Mouse (Mus musculus): ENCODE data around the gene Rnf114.

The Rnf114 gene

GRCm38 (mm10) chr2:167538671-167539306 lies 46.3 kb downstream of the Rnf114 start:
- POLR2A ChIA-PET = interaction anchor here (0.6 to 5.6 kb wide), 42 partner anchors 8 to 357 kb away, joined by 3 to 74 read pairs (median 4); partner anchors contain the start of genes B4galt5 (in 1 of the 4), Gm20431 (in 1 of the 4), Rnf114 (in 1 of the 4) and Spata2 (in 1 of the 4)

GRCm38 (mm10) chr2:167539536-167540476 lies 47.4 kb downstream of the Rnf114 start:
- CTCF ChIA-PET = interaction anchor here (0.5 to 8.3 kb wide), 18 partner anchors 8 to 770 kb away, joined by 3 to 106 read pairs (median 4); no protein-coding TSS in a partner anchor
- POLR2A ChIA-PET = interaction anchor here (0.6 to 5.6 kb wide), 40 partner anchors 7 to 1518 kb away, joined by 3 to 39 read pairs (median 4); partner anchors contain the start of gene Ube2v1 (in 1 of the 4)

More at GRCm38 (mm10) chr2:167538671-167539306, 46.3 kb downstream of the Rnf114 start:
- CTCF ChIA-PET = interaction anchor here (0.5 to 13.6 kb wide), 24 partner anchors 8 to 467 kb away, joined by 3 to 244 read pairs (median 6); no protein-coding TSS in a partner anchor

DNA sequence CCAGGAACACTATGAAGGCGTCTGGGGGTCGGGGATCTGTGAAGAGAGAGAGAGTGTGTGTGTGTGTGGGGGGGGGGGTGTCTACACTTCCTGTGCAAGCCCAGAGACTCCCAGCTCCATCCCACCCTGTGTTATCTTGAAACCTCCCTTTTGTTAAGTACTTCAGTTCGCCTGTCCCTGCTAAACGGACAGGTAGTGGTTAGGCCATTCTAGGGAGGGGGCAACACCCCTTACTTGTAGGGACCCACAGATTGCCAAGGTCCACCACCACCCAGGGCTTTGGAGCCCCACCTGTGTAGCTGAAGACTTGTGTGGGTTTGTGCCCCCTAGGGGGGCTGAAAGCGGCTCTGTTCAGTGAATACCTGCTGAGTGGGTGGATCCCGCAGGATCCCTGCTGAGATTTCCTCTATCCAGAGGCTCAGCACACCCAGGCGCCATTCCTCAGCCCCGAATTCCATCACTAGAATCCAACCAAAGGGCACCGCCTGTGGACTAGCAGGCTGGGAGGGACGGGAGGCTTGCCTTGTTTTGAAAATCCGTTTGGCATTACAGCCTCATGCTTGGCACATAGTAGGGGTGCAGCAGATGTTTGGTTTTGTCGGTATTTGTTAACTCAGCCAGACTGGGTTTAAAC lies 48.1 kb downstream of the Rnf114 start:
- CTCF ChIA-PET = interaction anchor here (0.5 to 8.3 kb wide), 15 partner anchors 8 to 614 kb away, joined by 3 to 106 read pairs (median 4); no protein-coding TSS in a partner anchor

GRCm38 (mm10) chr2:167541324-167541723 lies 48.9 kb downstream of the Rnf114 start:
- ChIA-PET CTCF (interaction anchor here in 3 of 4 experiments (0.7 to 8.3 kb wide), 5 partner anchors 9 to 138 kb away, joined by 4 to 106 read pairs (median 5); no protein-coding TSS in a partner anchor), POLR2A (interaction anchor here in 3 of 4 experiments (0.9 to 5.6 kb wide), 7 partner anchors 11 to 64 kb away, joined by 3 to 33 read pairs (median 6); no protein-coding TSS in a partner anchor)

More for the DNA sequence above, 48.1 kb downstream of the Rnf114 start:
- POLR2A ChIA-PET = interaction anchor here (0.6 to 5.6 kb wide), 32 partner anchors 8 to 1518 kb away, joined by 3 to 33 read pairs (median 4); partner anchors contain the start of gene Ube2v1 (in 1 of the 4)

- ChIA-PET POLR2A (interaction anchor here in 2 of 4 experiments (1.3 to 5.6 kb wide), 6 partner anchors 12 to 63 kb away, joined by 3 to 33 read pairs (median 7); no protein-coding TSS in a partner anchor), CTCF (interaction anchor here in 2 of 4 experiments (1.0 to 1.9 kb wide), 3 partner anchors 10 to 63 kb away, joined by 4 to 5 read pairs (median 4); no protein-coding TSS in a partner anchor)
Measured at GRCm38 (mm10) chr2:167541761-167542160, 49.3 kb downstream of the Rnf114 start.

DNA sequence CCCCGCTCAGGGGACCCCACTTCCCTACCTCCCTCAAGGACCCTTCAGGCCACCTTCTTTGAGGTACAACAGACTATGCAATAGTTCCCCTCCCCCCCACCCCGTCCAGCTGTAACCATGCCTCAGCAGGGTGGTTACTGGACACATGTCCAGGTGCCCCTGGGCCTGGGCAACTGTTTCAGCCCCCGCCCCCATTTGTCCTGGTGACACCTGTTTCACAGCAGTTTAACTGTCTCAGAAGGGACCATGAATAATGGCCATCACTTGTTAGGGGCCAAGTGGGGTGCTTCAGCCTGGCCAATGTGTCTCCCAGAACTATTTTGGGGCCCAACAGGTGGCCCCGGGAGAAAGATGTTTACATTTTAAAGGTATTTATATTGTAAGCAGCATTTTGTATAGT lies 49.9 kb downstream of the Rnf114 start:
- ChIA-PET CTCF (interaction anchor here in 2 of 4 experiments (0.5 to 1.7 kb wide), 2 partner anchors 12 to 14 kb away, joined by 4 to 5 read pairs; no protein-coding TSS in a partner anchor), POLR2A (interaction anchor here in 3 of 4 experiments (0.6 to 2.1 kb wide), 12 partner anchors 10 to 665 kb away, joined by 3 to 6 read pairs (median 3); no protein-coding TSS in a partner anchor)

DNA sequence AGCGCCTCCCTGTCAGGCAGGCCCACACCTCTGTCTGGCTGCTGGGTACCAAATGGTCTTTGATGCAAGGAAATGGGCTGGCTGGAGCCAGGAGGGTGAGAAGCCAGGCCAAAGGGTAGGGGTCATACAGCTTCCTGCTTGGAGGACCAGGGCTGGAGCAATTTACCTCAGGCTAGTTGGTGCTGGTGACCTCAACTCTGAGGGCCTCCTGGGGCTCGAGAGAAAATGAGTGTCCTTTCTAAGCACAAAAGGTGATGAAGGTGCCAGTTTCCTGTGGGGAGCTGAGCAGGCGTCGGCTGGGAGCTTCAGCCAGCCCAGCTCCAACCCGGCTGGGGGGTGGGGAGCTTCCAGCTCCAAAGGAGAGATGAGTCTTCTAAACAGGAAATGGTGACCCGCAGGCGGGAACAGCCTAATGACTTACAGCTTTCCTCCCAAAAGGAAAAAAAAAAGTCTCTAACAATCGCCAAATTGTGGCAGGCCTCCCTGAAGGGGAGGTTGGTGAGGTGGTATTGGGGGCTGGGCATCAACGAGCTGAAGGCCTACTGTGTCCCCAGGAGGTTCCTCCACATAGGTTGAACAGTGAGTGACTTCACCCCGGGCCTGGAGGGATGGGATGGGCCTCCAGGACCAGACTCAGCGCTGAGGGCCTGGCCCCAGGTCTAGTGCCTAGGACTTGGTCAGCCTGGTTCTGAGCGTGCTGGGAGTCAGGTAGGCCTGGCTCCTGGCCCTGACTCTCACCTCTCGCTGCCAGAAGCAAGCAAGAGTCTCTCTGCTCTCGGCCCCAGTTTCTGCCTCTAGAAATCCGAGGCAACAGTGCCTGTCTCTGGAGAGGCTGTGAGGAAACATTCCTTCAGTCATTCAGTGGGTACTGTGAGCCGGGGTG lies 50.9 kb downstream of the Rnf114 start:
- CTCF ChIA-PET = interaction anchor here (0.5 to 1.7 kb wide), 7 partner anchors 8 to 137 kb away, joined by 3 to 7 read pairs (median 4); no protein-coding TSS in a partner anchor

DNA sequence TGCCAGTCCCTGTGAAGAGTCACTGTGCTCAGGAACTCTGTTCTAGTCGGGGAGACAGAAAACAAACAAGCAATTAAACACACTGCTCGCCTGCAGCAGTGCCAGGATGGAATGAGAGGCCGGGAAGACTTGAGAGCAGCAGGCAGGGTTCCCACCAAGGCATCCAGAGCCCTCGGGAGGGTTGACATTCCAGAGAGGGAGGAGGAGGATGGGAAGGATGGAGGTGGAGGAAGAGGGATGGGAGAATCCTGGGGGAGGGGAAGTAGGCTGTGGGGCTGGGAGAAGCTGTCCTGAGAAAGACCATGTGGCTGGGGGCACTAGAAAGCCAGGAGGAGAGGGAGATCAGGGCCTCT lies 51.5 kb downstream of the Rnf114 start:
- POLR2A ChIA-PET = interaction anchor here in 3 of 4 experiments (0.5 to 1.4 kb wide), 7 partner anchors 10 to 62 kb away, joined by 3 to 5 read pairs (median 3); no protein-coding TSS in a partner anchor
- CTCF ChIA-PET = interaction anchor here in 2 of 4 experiments (1.0 to 1.6 kb wide), 3 partner anchors 9 to 137 kb away, joined by 3 to 7 read pairs (median 4); no protein-coding TSS in a partner anchor

More for the DNA sequence above, 50.9 kb downstream of the Rnf114 start:
- POLR2A ChIA-PET = interaction anchor here in 3 of 4 experiments (0.7 to 2.1 kb wide), 16 partner anchors 11 to 1255 kb away, joined by 3 to 5 read pairs (median 3); no protein-coding TSS in a partner anchor

GRCm38 (mm10) chr2:167544456-167544855 lies 52.0 kb downstream of the Rnf114 start:
- CTCF ChIA-PET = interaction anchor here in 2 of 4 experiments (1.0 to 1.6 kb wide), 3 partner anchors 9 to 136 kb away, joined by 3 to 7 read pairs (median 4); no protein-coding TSS in a partner anchor
- POLR2A ChIA-PET = interaction anchor here in 3 of 4 experiments (0.5 to 1.4 kb wide), 6 partner anchors 10 to 42 kb away, joined by 3 to 5 read pairs (median 3); no protein-coding TSS in a partner anchor

- ChIA-PET POLR2A (interaction anchor here (0.5 to 2.8 kb wide), 41 partner anchors 8 to 776 kb away, joined by 3 to 39 read pairs (median 4); partner anchors contain the start of gene Snai1 (in 2 of the 4)), CTCF (interaction anchor here (0.5 to 2.4 kb wide), 20 partner anchors 9 to 608 kb away, joined by 3 to 12 read pairs (median 5); partner anchors contain the start of gene Snai1 (in 3 of the 4))
Measured at GRCm38 (mm10) chr2:167546447-167547195, 54.2 kb downstream of the Rnf114 start.

- POLR2A ChIA-PET = interaction anchor here in 3 of 4 experiments (0.5 to 2.8 kb wide), 26 partner anchors 8 to 294 kb away, joined by 3 to 39 read pairs (median 4); partner anchors contain the start of gene Snai1 (in 2 of the 3)
- CTCF ChIA-PET = interaction anchor here in 3 of 4 experiments (0.6 to 2.4 kb wide), 10 partner anchors 9 to 398 kb away, joined by 3 to 12 read pairs (median 6); partner anchors contain the start of gene Snai1 (in 2 of the 3)
Measured at GRCm38 (mm10) chr2:167547444-167547843, 55.0 kb downstream of the Rnf114 start.

GRCm38 (mm10) chr2:167548961-167549360 lies 56.5 kb downstream of the Rnf114 start:
- ChIA-PET POLR2A (interaction anchor here in 3 of 4 experiments (0.6 to 2.9 kb wide), 14 partner anchors 9 to 1730 kb away, joined by 3 to 20 read pairs (median 3); partner anchors contain the start of gene Snai1 (in 3 of the 3)), CTCF (interaction anchor here in 3 of 4 experiments (0.5 to 1.7 kb wide), 6 partner anchors 11 to 731 kb away, joined by 3 to 12 read pairs (median 6); partner anchors contain the start of gene Snai1 (in 1 of the 3))

GRCm38 (mm10) chr2:167550341-167550854 lies 58.0 kb downstream of the Rnf114 start:
- POLR2A ChIA-PET = interaction anchor here in 3 of 4 experiments (0.5 to 2.9 kb wide), 9 partner anchors 10 to 232 kb away, joined by 3 to 14 read pairs (median 4); partner anchors contain the start of gene Snai1 (in 2 of the 3)
- CTCF ChIA-PET = interaction anchor here in 2 of 4 experiments (0.8 to 1.3 kb wide), 3 partner anchors 18 to 354 kb away, joined by 3 read pairs; no protein-coding TSS in a partner anchor

GRCm38 (mm10) chr2:167551342-167551920 lies 59.0 kb downstream of the Rnf114 start:
- ChIA-PET POLR2A (interaction anchor here in 2 of 4 experiments (2.0 to 2.4 kb wide), 2 partner anchors 12 to 13 kb away, joined by 7 to 14 read pairs; partner anchors contain the start of gene Snai1 (in 1 of the 2)), CTCF (interaction anchor here in 2 of 4 experiments (0.5 to 1.3 kb wide), 3 partner anchors 18 to 353 kb away, joined by 3 read pairs; no protein-coding TSS in a partner anchor)
